ENCODE assay signal across 16 mouse cellular contexts in genomic region chr5:124234778-124235177, GRCm38 (mm10). TPM values are rescaled to one million over a fixed set of nuclear protein-coding genes. Genes with fewer than 3 reads are reported as not detected.
A peak's percentile ranks its signal among the peaks of the same experiment; 100 is the strongest.
DNase-seq lines count a peak whose midpoint lies in the region; ATAC-seq and TF ChIP-seq lines count a peak whose summit lies in the region.
"Had no signal": no experiment of that assay in that cellular context is flagged by ENCODE, and none has a peak within 500 bp of the region (broad histone marks: within the 10 kb centered on the region; RNA-seq: fewer than 3 reads in every experiment).

No protein-coding gene starts in this region.

- H3K27ac ChIP-seq in heart, adult 2 months: peak overlapping the region; percentile 65
- peak overlapping the region; percentile 70 for H3K27ac ChIP-seq in liver, adult 2 months (replicated peaks; ENCODE audit: insufficient read depth, low read depth, low read length)
- no peak overlapping the region for H3K27ac ChIP-seq in liver, embryonic 12.5 days
- H3K27ac ChIP-seq in embryonic facial prominence, embryonic 10.5 days (replicated peaks): no peak overlapping the region
- H3K27ac ChIP-seq: hindbrain, embryonic 14.5 days had no signal

- TF ChIP-seq POLR2A in heart, adult 2 months (IDR thresholded peaks at IDR 0.05; ENCODE audit: insufficient read depth, low read depth, low read length): no peak
- TF ChIP-seq POLR2A in liver, adult 2 months (IDR thresholded peaks at IDR 0.05; ENCODE audit: extremely low read depth, insufficient read depth, low read length): no peak

- H3K4me2 ChIP-seq in liver, embryonic 12.5 days: no peak overlapping the region
- H3K4me2 ChIP-seq: hindbrain, embryonic 14.5 days; midbrain, embryonic 11.5 days had no signal

- WGBS in heart, adult 2 months: 84% methylated on average over 6 of the region's 6 CpGs
- 65% methylated on average over 6 of the region's 6 CpGs for WGBS in liver, adult 2 months
- WGBS in liver, embryonic 12.5 days (ENCODE audit: insufficient replicate concordance): 86% methylated on average over 6 of the region's 6 CpGs
- WGBS in embryonic facial prominence, embryonic 10.5 days: 92% methylated on average over 6 of the region's 6 CpGs

- no peaks in the 10 kb centered on the region for H3K9me3 ChIP-seq in liver, embryonic 12.5 days (replicated peaks)
- H3K9me3 ChIP-seq in embryonic facial prominence, embryonic 10.5 days: no peaks in the 10 kb centered on the region

- TF ChIP-seq CTCF in heart, adult 2 months (IDR thresholded peaks at IDR 0.05): no peak
- no peak for TF ChIP-seq CTCF in liver, adult 2 months (IDR thresholded peaks at IDR 0.05; ENCODE audit: low read depth, low read length)

- H3K79me2 ChIP-seq in heart, adult 2 months (replicated peaks; ENCODE audit: control insufficient read depth, insufficient read depth, low read length): peaks cover 6% of the 10 kb centered on the region
- H3K79me2 ChIP-seq in liver, adult 2 months (ENCODE audit: control insufficient read depth, insufficient read depth, low read length): peaks cover 37% of the 10 kb centered on the region; the same call in 1 of the 2 replicates

- TF ChIP-seq EP300 in heart, adult 2 months (IDR thresholded peaks at IDR 0.05; ENCODE audit: insufficient read depth, low read depth, low read length): no peak

- H3K9ac ChIP-seq in heart, adult 2 months (ENCODE audit: low read depth, low read length): peak overlapping the region; percentile 18
- H3K9ac ChIP-seq in liver, adult 2 months (ENCODE audit: low read depth, low read length): peak overlapping the region; percentile 39
- no peak overlapping the region for H3K9ac ChIP-seq in liver, embryonic 12.5 days
- H3K9ac ChIP-seq: forebrain, postnatal 0 days; hindbrain, embryonic 14.5 days had no signal

- no peak for DNase-seq in heart, adult 2 months
- no peak for DNase-seq in heart, adult 9 months (ENCODE audit: low spot score in 2 of 2)
- DNase-seq in liver, adult 2 months (ENCODE audit: extremely low read depth, low read depth, low spot score): peak; percentile 47
- DNase-seq in thymus, postnatal 25 days: peak; percentile 13
- no peak for DNase-seq in thymus, postnatal 10 days (ENCODE audit: low spot score in 2 of 2)
- DNase-seq in embryonic facial prominence, embryonic 10.5 days (ENCODE audit: low spot score): no peak
- DNase-seq in right cerebral cortex, postnatal 14 days: no peak
- DNase-seq: B cell, adult 2 months; forebrain, postnatal 0 days; kidney, adult 18-20 months; kidney, postnatal 25 days; left cerebral cortex, postnatal 4 days had no signal

- H3K4me1 ChIP-seq in heart, adult 2 months (ENCODE audit: control insufficient read depth, insufficient read depth, low read length): peaks cover 33% of the 10 kb centered on the region
- peaks cover 42% of the 10 kb centered on the region for H3K4me1 ChIP-seq in liver, adult 2 months (ENCODE audit: control insufficient read depth, insufficient read depth, low read length)
- H3K4me1 ChIP-seq in liver, embryonic 12.5 days: peaks cover 72% of the 10 kb centered on the region
- peaks cover 38% of the 10 kb centered on the region for H3K4me1 ChIP-seq in embryonic facial prominence, embryonic 10.5 days

- H3K27me3 ChIP-seq in heart, adult 2 months (ENCODE audit: control insufficient read depth, insufficient read depth, low read length): no peaks in the 10 kb centered on the region
- H3K27me3 ChIP-seq in liver, adult 2 months (ENCODE audit: control insufficient read depth, insufficient read depth, low read length): no peaks in the 10 kb centered on the region
- H3K27me3 ChIP-seq in liver, embryonic 12.5 days (replicated peaks): no peaks in the 10 kb centered on the region
- no peaks in the 10 kb centered on the region for H3K27me3 ChIP-seq in embryonic facial prominence, embryonic 10.5 days (replicated peaks; ENCODE audit: low read depth, poor library complexity, severe bottlenecking)

- ATAC-seq in liver, embryonic 12.5 days: no peak
- ATAC-seq: forebrain, postnatal 0 days had no signal

- intact Hi-C loops in heart, adult 2 months (cut with DNase I): no loop called here

- no peak overlapping the region for H3K4me3 ChIP-seq in heart, adult 2 months
- H3K4me3 ChIP-seq in liver, adult 2 months (ENCODE audit: insufficient read depth, low read depth, low read length): no peak overlapping the region
- no peak overlapping the region for H3K4me3 ChIP-seq in liver, embryonic 12.5 days
- no peak overlapping the region for H3K4me3 ChIP-seq in embryonic facial prominence, embryonic 10.5 days
- H3K4me3 ChIP-seq: erythroblast, embryonic 14.5 days had no signal

- peaks cover 4% of the 10 kb centered on the region for H3K36me3 ChIP-seq in heart, adult 2 months (ENCODE audit: control insufficient read depth, insufficient read depth, low read length)
- no peaks in the 10 kb centered on the region for H3K36me3 ChIP-seq in liver, adult 2 months (ENCODE audit: control insufficient read depth, insufficient read depth, low read length)
- H3K36me3 ChIP-seq in liver, embryonic 12.5 days: peaks cover 8% of the 10 kb centered on the region; the same call in 1 of the 2 replicates
- no peaks in the 10 kb centered on the region for H3K36me3 ChIP-seq in embryonic facial prominence, embryonic 10.5 days (replicated peaks)

RNA-seq across cellular contexts. Expression of gene Pitpnm2, which starts 14.8 kb away (rescaled TPM):
- 10 to 100 TPM; 40.1 TPM for total RNA-seq in heart, adult 2 months (2021)
- 34.9 and 37.7 TPM in 2 replicates for polyA plus RNA-seq in heart, adult 2 months (2012; rRNA removed)
- 10.6 and 13.9 TPM in 2 replicates for total RNA-seq in liver, adult 2 months (2014; rRNA removed)
- 25.5 and 30.3 TPM in 2 replicates for polyA plus RNA-seq in liver, adult 2 months (2012; rRNA removed)
- 2.5 and 3.7 TPM in 2 replicates for polyA plus RNA-seq in liver, embryonic 12.5 days (2016; fragmentation: Nextera tagmentation; extraction: Ambion mirVana)
- polyA plus RNA-seq in embryonic facial prominence, embryonic 10.5 days (2016; fragmentation: Nextera tagmentation; extraction: Ambion mirVana): 3.2 and 4.0 TPM in 2 replicates

Comparison
In these comparisons a context has a peak if more than half of its experiments do, and no peak if none do; other contexts are left out.
1. DNase-seq: peak in liver, adult 2 months (single experiment) and thymus, postnatal 25 days (single experiment); none in heart, adult 2 months (0 of 2), heart, adult 9 months (0 of 2), thymus, postnatal 10 days (0 of 2), embryonic facial prominence, embryonic 10.5 days (single experiment) and right cerebral cortex, postnatal 14 days (single experiment).
2. H3K27ac ChIP-seq: peak in heart, adult 2 months (single experiment) and liver, adult 2 months (single experiment); none in liver, embryonic 12.5 days (single experiment) and embryonic facial prominence, embryonic 10.5 days (single experiment).